Mouse (Mus musculus) limb, embryonic 13.5 days (tissue): ENCODE data around the gene Ankrd17. TPM values are rescaled to one million over a fixed set of nuclear protein-coding genes. Genes with fewer than 3 reads are reported as not detected.

Source experiments
- ATAC-seq: fragments of 200-750 bp; cut with Nextera tagmentation; 2 replicates; pipeline ENCODE4 v1.8.0; 2017; ENCODE audit warnings: low read depth, moderate number of reproducible peaks, moderate TSS enrichment; ENCODE audit not compliant: low FRiP score
- H3K27ac ChIP-seq: fragments of 300-500 bp; sonication (generic); 2 replicates; pipeline ENCODE4 v1.5.1; 2015; ENCODE audit warnings: inconsistent platforms, mild to moderate bottlenecking, moderate library complexity
- H3K27me3 ChIP-seq: fragments of 300-500 bp; sonication (generic); 2 replicates; pipeline ENCODE4 v1.6.1; 2015; ENCODE audit warnings: mild to moderate bottlenecking, inconsistent platforms
- H3K36me3 ChIP-seq: fragments of 300-500 bp; sonication (generic); 2 replicates; pipeline ENCODE4 v1.6.1; 2015; ENCODE audit warnings: inconsistent platforms, mild to moderate bottlenecking, moderate library complexity
- H3K4me1 ChIP-seq: fragments of 300-500 bp; sonication (generic); 2 replicates; pipeline ENCODE4 v1.6.1; 2015; ENCODE audit warnings: inconsistent platforms
- H3K4me2 ChIP-seq: fragments of 300-500 bp; sonication (generic); replicated peaks from 2 replicates; pipeline ENCODE4 v1.6.1; 2015; ENCODE audit warnings: inconsistent platforms, mild to moderate bottlenecking, moderate library complexity
- H3K4me3 ChIP-seq: fragments of 300-500 bp; sonication (generic); 2 replicates; pipeline ENCODE4 v1.5.1; 2015; ENCODE audit warnings: moderate library complexity, mild to moderate bottlenecking, inconsistent platforms
- H3K9ac ChIP-seq: fragments of 300-500 bp; sonication (generic); 2 replicates; pipeline ENCODE4 v1.6.1; 2015; ENCODE audit warnings: mild to moderate bottlenecking, inconsistent platforms
- H3K9me3 ChIP-seq: fragments of 300-500 bp; sonication (generic); 2 replicates; pipeline ENCODE4 v1.6.1; 2016; ENCODE audit warnings: inconsistent platforms
- WGBS: fragments of 180-500 bp; shearing (Covaris S2); methylation state at CpG from one replicate; pipeline ENCODE4 v1.1.7; 2015; 5-methylcytosine and 5-hydroxymethylcytosine counted together
- polyA plus RNA-seq: library from polyadenylated mRNA; unstranded; fragments of >200 nt; fragmentation: Nextera tagmentation; extraction: Ambion mirVana; gene quantifications from 2 replicates; pipeline ENCODE4 v1.2.1, GENCODE M21; 2015

Ankrd17 gene
- polyA plus RNA-seq, 1 experiment from 2014 or later: 25.0 TPM

GRCm38 (mm10) chr5:90235217-90235616, 131.2 kb downstream of the Ankrd17 start:
- no peak overlapping the region for H3K4me3 ChIP-seq
- no peaks in the 10 kb centered on the region for H3K9me3 ChIP-seq
- peaks cover 85% of the 10 kb centered on the region for H3K36me3 ChIP-seq
- H3K4me1 ChIP-seq: no peaks in the 10 kb centered on the region
- no peak for ATAC-seq
- no peak overlapping the region for H3K9ac ChIP-seq
- no peaks in the 10 kb centered on the region for H3K27me3 ChIP-seq
- H3K4me2 ChIP-seq: no peak overlapping the region
- no peak overlapping the region for H3K27ac ChIP-seq
- WGBS: 95% methylated on average over 8 of the region's 8 CpGs

GRCm38 (mm10) chr5:90233305-90233704, 133.1 kb downstream of the Ankrd17 start:
- no peak overlapping the region for H3K4me3 ChIP-seq
- ATAC-seq: no peak
- whole genome bisulfite sequencing: 98% methylated on average over 4 of the region's 4 CpGs
- no peaks in the 10 kb centered on the region for H3K9me3 ChIP-seq
- no peak overlapping the region for H3K9ac ChIP-seq
- H3K27me3 ChIP-seq: no peaks in the 10 kb centered on the region
- no peaks in the 10 kb centered on the region for H3K4me1 ChIP-seq
- H3K4me2 ChIP-seq: no peak overlapping the region
- H3K36me3 ChIP-seq: peaks cover 86% of the 10 kb centered on the region
- H3K27ac ChIP-seq: no peak overlapping the region

- Histone ChIP-seq H3K4me2 (no peak overlapping the region), H3K9me3 (no peaks in the 10 kb centered on the region), H3K27me3 (no peaks in the 10 kb centered on the region), H3K27ac (no peak overlapping the region), H3K4me3 (no peak overlapping the region), H3K4me1 (no peaks in the 10 kb centered on the region), H3K9ac (no peak overlapping the region), H3K36me3 (peaks cover 71% of the 10 kb centered on the region)
- WGBS: 90% methylated on average over 2 of the region's 2 CpGs
- no peak for ATAC-seq
Observed at GRCm38 (mm10) chr5:90229760-90230159, 136.6 kb downstream of the Ankrd17 start.

- WGBS: 91% methylated on average over 3 of the region's 3 CpGs
- H3K27ac ChIP-seq: no peak overlapping the region
- ATAC-seq: no peak
Observed at GRCm38 (mm10) chr5:90226696-90227095, 139.7 kb downstream of the Ankrd17 start.

GRCm38 (mm10) chr5:90224730-90225129, 141.6 kb downstream of the Ankrd17 start:
- no peak overlapping the region for H3K27ac ChIP-seq
- 82% methylated on average over 5 of the region's 5 CpGs for WGBS
- no peak overlapping the region for H3K4me3 ChIP-seq
- H3K4me2 ChIP-seq: no peak overlapping the region
- peaks cover 11% of the 10 kb centered on the region for H3K4me1 ChIP-seq
- no peak for ATAC-seq
- no peak overlapping the region for H3K9ac ChIP-seq
- H3K9me3 ChIP-seq: no peaks in the 10 kb centered on the region
- peaks cover 45% of the 10 kb centered on the region for H3K36me3 ChIP-seq
- H3K27me3 ChIP-seq: no peaks in the 10 kb centered on the region

More at GRCm38 (mm10) chr5:90226696-90227095, 139.7 kb downstream of the Ankrd17 start:
- H3K4me3 ChIP-seq: no peak overlapping the region
- H3K36me3 ChIP-seq: peaks cover 51% of the 10 kb centered on the region
- H3K9ac ChIP-seq: no peak overlapping the region
- H3K4me1 ChIP-seq: peaks cover 11% of the 10 kb centered on the region
- H3K4me2 ChIP-seq: no peak overlapping the region
- H3K9me3 ChIP-seq: no peaks in the 10 kb centered on the region
- no peaks in the 10 kb centered on the region for H3K27me3 ChIP-seq

GRCm38 (mm10) chr5:90223534-90224381, 142.6 kb downstream of the Ankrd17 start, which contains the start of gene Cox18:
Gene Cox18 (minus strand): TSS chr5:90224001.
- Histone ChIP-seq H3K36me3 (peaks cover 43% of the 10 kb centered on the region), H3K4me1 (peaks cover 11% of the 10 kb centered on the region), H3K27ac (peak within 1 kb of the TSS; percentile 89), H3K27me3 (no peaks in the 10 kb centered on the region), H3K4me3 (peak within 1 kb of the TSS; percentile 61), H3K9me3 (no peaks in the 10 kb centered on the region), H3K4me2 (peak within 1 kb of the TSS; percentile 70), H3K9ac (peak within 1 kb of the TSS; percentile 77)
- WGBS: under 1% methylated on average over 62 of the region's 62 CpGs
- peak; percentile 98 for ATAC-seq

- Histone ChIP-seq H3K4me2 (peak overlapping the region; percentile 70), H3K27ac (no peak overlapping the region), H3K27me3 (no peaks in the 10 kb centered on the region), H3K4me1 (peaks cover 11% of the 10 kb centered on the region), H3K36me3 (peaks cover 45% of the 10 kb centered on the region), H3K4me3 (peak overlapping the region; percentile 61), H3K9me3 (no peaks in the 10 kb centered on the region), H3K9ac (peak overlapping the region; percentile 77)
- no peak for ATAC-seq
- WGBS: 26% methylated on average over 3 of the region's 3 CpGs
Observed at GRCm38 (mm10) chr5:90222937-90223336, 143.4 kb downstream of the Ankrd17 start.

- no peak for ATAC-seq
- H3K4me1 ChIP-seq: peaks cover 6% of the 10 kb centered on the region
- no peaks in the 10 kb centered on the region for H3K27me3 ChIP-seq
- H3K9me3 ChIP-seq: no peaks in the 10 kb centered on the region
- no peak overlapping the region for H3K4me3 ChIP-seq
- H3K27ac ChIP-seq: no peak overlapping the region
- H3K4me2 ChIP-seq: no peak overlapping the region
- 90% methylated on average over 3 of the region's 3 CpGs for WGBS
- peaks cover 69% of the 10 kb centered on the region for H3K36me3 ChIP-seq
- H3K9ac ChIP-seq: no peak overlapping the region
Observed at GRCm38 (mm10) chr5:90217791-90218190, 148.6 kb downstream of the Ankrd17 start.

GRCm38 (mm10) chr5:90217226-90217625, 149.2 kb downstream of the Ankrd17 start:
- 93% methylated on average over 12 of the region's 12 CpGs for WGBS
- Histone ChIP-seq H3K27me3 (no peaks in the 10 kb centered on the region), H3K4me3 (no peak overlapping the region), H3K4me2 (no peak overlapping the region), H3K9ac (no peak overlapping the region), H3K9me3 (no peaks in the 10 kb centered on the region), H3K36me3 (peaks cover 69% of the 10 kb centered on the region), H3K4me1 (peaks cover under 1% of the 10 kb centered on the region; the same call in 1 of the 2 replicates), H3K27ac (no peak overlapping the region)
- no peak for ATAC-seq

- ATAC-seq: no peak
- Histone ChIP-seq H3K27me3 (no peaks in the 10 kb centered on the region), H3K4me2 (no peak overlapping the region), H3K4me3 (no peak overlapping the region), H3K27ac (no peak overlapping the region), H3K9me3 (no peaks in the 10 kb centered on the region), H3K36me3 (peaks cover 44% of the 10 kb centered on the region), H3K9ac (no peak overlapping the region), H3K4me1 (no peaks in the 10 kb centered on the region)
- 95% methylated on average over 12 of the region's 12 CpGs for WGBS
Observed at GRCm38 (mm10) chr5:90213356-90213755, 153.0 kb downstream of the Ankrd17 start.

- ATAC-seq: no peak
- no peaks in the 10 kb centered on the region for H3K27me3 ChIP-seq
- no peak overlapping the region for H3K27ac ChIP-seq
- 19% methylated on average over 5 of the region's 5 CpGs for WGBS
- no peak overlapping the region for H3K4me2 ChIP-seq
- no peak overlapping the region for H3K9ac ChIP-seq
- no peaks in the 10 kb centered on the region for H3K9me3 ChIP-seq
- H3K4me1 ChIP-seq: no peaks in the 10 kb centered on the region
- H3K36me3 ChIP-seq: no peaks in the 10 kb centered on the region
- no peak overlapping the region for H3K4me3 ChIP-seq
Observed at GRCm38 (mm10) chr5:90203168-90203567, 163.2 kb downstream of the Ankrd17 start.

- 81% methylated on average over 9 of the region's 9 CpGs for WGBS
Observed at GRCm38 (mm10) chr5:90202447-90203117, 163.8 kb downstream of the Ankrd17 start.

More at GRCm38 (mm10) chr5:90202447-90203117, 163.8 kb downstream of the Ankrd17 start:
- Histone ChIP-seq H3K27me3 (no peaks in the 10 kb centered on the region), H3K4me2 (no peak overlapping the region), H3K9ac (no peak overlapping the region), H3K9me3 (no peaks in the 10 kb centered on the region), H3K4me3 (no peak overlapping the region), H3K36me3 (no peaks in the 10 kb centered on the region), H3K27ac (no peak overlapping the region), H3K4me1 (no peaks in the 10 kb centered on the region)
- no peak for ATAC-seq
